Mouse (Mus musculus): ENCODE measurements around the gene Hist1h2be. TPM values are rescaled to one million over a fixed set of nuclear protein-coding genes. Genes with fewer than 3 reads are reported as not detected.
"Not testable (repeated sequence)": the region's sequence is repeated elsewhere in the genome, so short reads cannot be mapped to it uniquely, and the experiment has no call there.

The Hist1h2be gene
- polyA plus RNA-seq, 1 experiment from 2014 or later = 1.8 TPM

DNA sequence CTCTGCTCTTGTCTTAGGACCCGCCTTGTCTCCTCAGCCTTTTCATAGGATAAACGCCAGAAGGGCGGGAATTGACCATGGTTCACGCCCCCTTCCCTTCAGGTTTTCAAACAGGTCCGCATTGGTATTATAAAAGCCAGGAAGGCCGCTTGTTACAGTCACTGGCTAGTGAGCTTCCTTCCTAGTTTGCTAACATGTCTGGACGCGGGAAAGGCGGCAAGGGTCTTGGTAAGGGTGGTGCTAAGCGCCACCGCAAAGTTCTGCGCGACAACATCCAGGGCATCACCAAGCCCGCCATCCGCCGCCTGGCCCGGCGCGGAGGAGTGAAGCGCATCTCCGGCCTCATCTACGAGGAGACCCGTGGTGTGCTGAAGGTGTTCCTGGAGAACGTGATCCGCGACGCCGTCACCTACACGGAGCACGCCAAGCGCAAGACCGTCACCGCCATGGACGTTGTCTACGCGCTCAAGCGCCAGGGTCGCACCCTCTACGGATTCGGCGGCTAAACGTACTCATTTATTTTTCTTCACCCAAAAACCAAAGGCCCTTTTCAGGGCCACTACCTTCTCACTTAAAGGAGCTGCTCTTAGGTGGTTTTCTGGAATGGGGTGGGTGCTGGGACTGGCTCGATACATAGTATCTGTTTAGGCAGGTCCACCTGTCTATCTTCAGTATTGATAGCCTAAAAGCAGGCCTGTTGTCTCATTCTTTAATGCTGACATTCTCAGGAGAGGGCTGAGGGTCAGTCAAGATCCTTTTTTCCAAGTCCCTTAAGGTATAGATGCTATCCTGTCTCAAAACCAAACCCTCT is 39.3 kb downstream of the Hist1h2be start, which contains the start of gene Hist1h4d:
Gene Hist1h4d (plus strand): TSS at position 191 of the 811 bp plus-strand sequence.
- no peaks in the 10 kb centered on the region for H3K27me3 ChIP-seq (ENCODE audit: control insufficient read depth, insufficient read depth, low read length)
- H3K27ac ChIP-seq (replicated peaks in 1 of 2; ENCODE audit: control insufficient read depth in 1 of 2, insufficient read depth in 1 of 2, low read depth in 2 of 2, low read length in 2 of 2) = peak within 1 kb of the TSS; percentile 78 to 79
- ATAC-seq (ENCODE audit: insufficient number of reproducible peaks, insufficient read depth, low FRiP score, low read depth) = peak; percentile 80
- no peaks in the 10 kb centered on the region for H3K9me3 ChIP-seq (ENCODE audit: control insufficient read depth, low read length)
- no peaks in the 10 kb centered on the region for H3K36me3 ChIP-seq (ENCODE audit: control insufficient read depth, insufficient read depth, low read length)
- H3K4me1 ChIP-seq (ENCODE audit: control insufficient read depth in 2 of 2, insufficient read depth in 2 of 2, low read length in 2 of 2) = peaks cover 4 to 19% of the 10 kb centered on the region in 2 experiments
- WGBS = under 1% methylated on average over 42 of the region's 43 CpGs
- H3K4me3 ChIP-seq (ENCODE audit: control insufficient read depth in 1 of 2, insufficient read depth in 1 of 2, low read depth in 1 of 2, low read length in 2 of 2) = peak within 1 kb of the TSS; percentile 50 to 58
- peak within 1 kb of the TSS; percentile 82 for H3K9ac ChIP-seq (ENCODE audit: low read length)
- peak within 1 kb of the TSS; percentile 85 for H3K4me2 ChIP-seq (ENCODE audit: low read length)

- no peaks in the 10 kb centered on the region for H3K36me3 ChIP-seq (ENCODE audit: control insufficient read depth, insufficient read depth, low read length)
- no peak overlapping the region for H3K27ac ChIP-seq (replicated peaks in 1 of 2; ENCODE audit: control insufficient read depth in 1 of 2, insufficient read depth in 1 of 2, low read depth in 2 of 2, low read length in 2 of 2)
- WGBS = 86% methylated on average over 1 of the region's 1 CpGs
- no peaks in the 10 kb centered on the region for H3K27me3 ChIP-seq (ENCODE audit: control insufficient read depth, insufficient read depth, low read length)
- H3K4me3 ChIP-seq (ENCODE audit: control insufficient read depth in 1 of 2, insufficient read depth in 1 of 2, low read depth in 1 of 2, low read length in 2 of 2) = no peak overlapping the region
- H3K9ac ChIP-seq (ENCODE audit: low read length) = no peak overlapping the region
- H3K4me1 ChIP-seq (ENCODE audit: control insufficient read depth in 2 of 2, insufficient read depth in 2 of 2, low read length in 2 of 2) = peaks cover 3 to 24% of the 10 kb centered on the region in 2 experiments
- no peak for ATAC-seq (ENCODE audit: insufficient number of reproducible peaks, insufficient read depth, low FRiP score, low read depth)
- H3K4me2 ChIP-seq (ENCODE audit: low read length) = no peak overlapping the region
- H3K9me3 ChIP-seq (ENCODE audit: control insufficient read depth, low read length) = no peaks in the 10 kb centered on the region
These were observed 43.1 kb downstream of the Hist1h2be start for GRCm38 (mm10) chr13:23577835-23578234.

- Histone ChIP-seq H3K4me3 (ENCODE audit: control insufficient read depth in 1 of 2, insufficient read depth in 1 of 2, low read depth in 1 of 2, low read length in 2 of 2) (peak overlapping the region in 1 of 2 experiments; percentile 44; a peak in 2 of 4 replicates), H3K4me2 (ENCODE audit: low read length) (peak overlapping the region; percentile 70)
These were observed 43.9 kb downstream of the Hist1h2be start for GRCm38 (mm10) chr13:23576906-23577639.

DNA sequence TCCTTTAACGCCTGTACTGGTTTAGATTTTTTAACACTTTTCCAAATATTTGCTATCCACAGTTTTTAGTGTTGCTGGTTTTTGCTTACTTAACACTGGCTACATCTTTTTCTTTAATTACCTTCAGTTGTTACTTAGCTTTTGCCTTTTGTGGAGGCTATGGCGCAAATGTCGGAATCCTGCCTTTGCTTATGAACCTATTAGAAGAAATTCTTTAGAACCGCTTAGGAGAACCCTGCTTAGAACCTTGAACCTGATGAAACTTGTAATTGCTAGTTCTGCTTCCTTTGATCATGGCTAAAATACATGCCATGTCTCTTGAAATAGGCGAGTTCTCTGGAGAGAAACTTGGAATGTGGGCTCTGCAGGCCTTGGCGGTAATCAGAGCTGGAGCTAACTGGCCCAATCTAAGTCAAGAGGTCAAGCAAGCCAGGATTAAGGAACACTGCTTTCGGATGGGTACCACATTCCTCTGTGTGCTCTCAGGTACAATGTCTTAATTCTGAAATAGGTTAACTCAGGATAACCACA is 44.5 kb downstream of the Hist1h2be start:
- ATAC-seq (ENCODE audit: insufficient number of reproducible peaks, insufficient read depth, low FRiP score, low read depth) = no peak
- peak overlapping the region; percentile 70 for H3K4me2 ChIP-seq (ENCODE audit: low read length)

More at GRCm38 (mm10) chr13:23576906-23577639, 43.9 kb downstream of the Hist1h2be start:
- Histone ChIP-seq H3K4me1 (ENCODE audit: control insufficient read depth in 2 of 2, insufficient read depth in 2 of 2, low read length in 2 of 2) (peaks cover 3 to 21% of the 10 kb centered on the region in 2 experiments), H3K27ac (replicated peaks in 1 of 2; ENCODE audit: control insufficient read depth in 1 of 2, insufficient read depth in 1 of 2, low read depth in 2 of 2, low read length in 2 of 2) (peak overlapping the region; percentile 61 to 67; a peak in 3 of 4 replicates), H3K27me3 (ENCODE audit: control insufficient read depth, insufficient read depth, low read length) (no peaks in the 10 kb centered on the region), H3K36me3 (ENCODE audit: control insufficient read depth, insufficient read depth, low read length) (no peaks in the 10 kb centered on the region), H3K9me3 (ENCODE audit: control insufficient read depth, low read length) (no peaks in the 10 kb centered on the region), H3K9ac (ENCODE audit: low read length) (peak overlapping the region; percentile 79)
- WGBS = 64% methylated on average over 6 of the region's 6 CpGs
- no peak for ATAC-seq (ENCODE audit: insufficient number of reproducible peaks, insufficient read depth, low FRiP score, low read depth)

GRCm38 (mm10) chr13:23575864-23576313 is 45.0 kb downstream of the Hist1h2be start:
- Histone ChIP-seq H3K4me2 (ENCODE audit: low read length) (peak overlapping the region; percentile 70), H3K4me3 (ENCODE audit: control insufficient read depth in 1 of 2, insufficient read depth in 1 of 2, low read depth in 1 of 2, low read length in 2 of 2) (peak overlapping the region; percentile 37 to 44), H3K9ac (ENCODE audit: low read length) (peak overlapping the region; percentile 79), H3K27ac (replicated peaks in 1 of 2; ENCODE audit: control insufficient read depth in 1 of 2, insufficient read depth in 1 of 2, low read depth in 2 of 2, low read length in 2 of 2) (peak overlapping the region; percentile 45 to 67), H3K4me1 (ENCODE audit: control insufficient read depth in 2 of 2, insufficient read depth in 2 of 2, low read length in 2 of 2) (peaks cover 3 to 18% of the 10 kb centered on the region in 2 experiments; a peak in 3 of 4 replicates)
- ATAC-seq (ENCODE audit: insufficient number of reproducible peaks, insufficient read depth, low FRiP score, low read depth); H3K36me3 ChIP-seq (ENCODE audit: control insufficient read depth, insufficient read depth, low read length); H3K27me3 ChIP-seq (ENCODE audit: control insufficient read depth, insufficient read depth, low read length); H3K9me3 ChIP-seq (ENCODE audit: control insufficient read depth, low read length): not testable (repeated sequence)
- 2% methylated on average over 11 of the region's 40 CpGs for WGBS

More for the DNA sequence above, 44.5 kb downstream of the Hist1h2be start:
- no peaks in the 10 kb centered on the region for H3K36me3 ChIP-seq (ENCODE audit: control insufficient read depth, insufficient read depth, low read length)
- H3K27me3 ChIP-seq (ENCODE audit: control insufficient read depth, insufficient read depth, low read length) = no peaks in the 10 kb centered on the region
- 26% methylated on average over 7 of the region's 7 CpGs for WGBS
- peaks cover 3 to 18% of the 10 kb centered on the region in 2 experiments; a peak in 3 of 4 replicates for H3K4me1 ChIP-seq (ENCODE audit: control insufficient read depth in 2 of 2, insufficient read depth in 2 of 2, low read length in 2 of 2)
- peak overlapping the region; percentile 18 to 44 for H3K4me3 ChIP-seq (ENCODE audit: control insufficient read depth in 1 of 2, insufficient read depth in 1 of 2, low read depth in 1 of 2, low read length in 2 of 2)
- peak overlapping the region; percentile 61 to 67 for H3K27ac ChIP-seq (replicated peaks in 1 of 2; ENCODE audit: control insufficient read depth in 1 of 2, insufficient read depth in 1 of 2, low read depth in 2 of 2, low read length in 2 of 2)
- peak overlapping the region; percentile 79 for H3K9ac ChIP-seq (ENCODE audit: low read length)
- no peaks in the 10 kb centered on the region for H3K9me3 ChIP-seq (ENCODE audit: control insufficient read depth, low read length)

GRCm38 (mm10) chr13:23575271-23575851 is 45.6 kb downstream of the Hist1h2be start, which contains the start of gene Hist1h3d:
Hist1h3d (plus strand) TSS chr13:23575763.
- 2% methylated on average over 18 of the region's 18 CpGs for WGBS
- H3K4me3 ChIP-seq (ENCODE audit: control insufficient read depth in 1 of 2, insufficient read depth in 1 of 2, low read depth in 1 of 2, low read length in 2 of 2) = peak within 1 kb of the TSS; percentile 37 to 44
- ATAC-seq (ENCODE audit: insufficient number of reproducible peaks, insufficient read depth, low FRiP score, low read depth) = peak; percentile 58

More at GRCm38 (mm10) chr13:23575271-23575851, 45.6 kb downstream of the Hist1h2be start, which contains the start of gene Hist1h3d:
- Histone ChIP-seq H3K27me3 (ENCODE audit: control insufficient read depth, insufficient read depth, low read length) (no peaks in the 10 kb centered on the region), H3K4me2 (ENCODE audit: low read length) (peak within 1 kb of the TSS; percentile 70), H3K9me3 (ENCODE audit: control insufficient read depth, low read length) (no peaks in the 10 kb centered on the region), H3K27ac (replicated peaks in 1 of 2; ENCODE audit: control insufficient read depth in 1 of 2, insufficient read depth in 1 of 2, low read depth in 2 of 2, low read length in 2 of 2) (peak within 1 kb of the TSS; percentile 81), H3K36me3 (ENCODE audit: control insufficient read depth, insufficient read depth, low read length) (no peaks in the 10 kb centered on the region), H3K9ac (ENCODE audit: low read length) (peak within 1 kb of the TSS; percentile 79), H3K4me1 (ENCODE audit: control insufficient read depth in 2 of 2, insufficient read depth in 2 of 2, low read length in 2 of 2) (peaks cover 3 to 19% of the 10 kb centered on the region in 2 experiments)

All from heart, embryonic 14.5 days (tissue).